Mouse (Mus musculus): ENCODE data around the gene Ppil4. TPM values are rescaled to one million over a fixed set of nuclear protein-coding genes. Genes with fewer than 3 reads are reported as not detected.

Ppil4 gene
- polyA plus RNA-seq, 1 experiment from 2014 or later, result 47.1 TPM

- H3K9me3 ChIP-seq (ENCODE audit: control insufficient read depth, low read length), result no peaks in the 10 kb centered on the region
- H3K36me3 ChIP-seq (ENCODE audit: control insufficient read depth, insufficient read depth, low read length), result no peaks in the 10 kb centered on the region
- H3K4me1 ChIP-seq (replicated peaks; ENCODE audit: control insufficient read depth, insufficient read depth, low read length), result no peaks in the 10 kb centered on the region
- peak overlapping the region; percentile 87 for H3K4me3 ChIP-seq (ENCODE audit: low read depth, low read length)
- H3K27me3 ChIP-seq (ENCODE audit: control insufficient read depth, insufficient read depth, low read length), result no peaks in the 10 kb centered on the region
- peak overlapping the region; percentile 54 for H3K27ac ChIP-seq (ENCODE audit: low read depth, low read length)
- peak overlapping the region; percentile 80 for H3K9ac ChIP-seq (ENCODE audit: low read depth, low read length)
- DNase-seq (ENCODE audit: low spot score), result peak; percentile 88
- peak overlapping the region; percentile 63 for H3K4me2 ChIP-seq (replicated peaks; ENCODE audit: low read depth, low read length)
- WGBS, result under 1% methylated on average over 52 of the region's 77 CpGs
- ATAC-seq (ENCODE audit: low FRiP score), result peak; percentile 93
These were observed 12.2 kb upstream of the Ppil4 start for GRCm38 (mm10) chr10:7780238-7781176.

GRCm38 (mm10) chr10:7781214-7781613 lies 11.5 kb upstream of the Ppil4 start:
- no peak for DNase-seq (ENCODE audit: low spot score)
- 53% methylated on average over 3 of the region's 3 CpGs for WGBS
- peak overlapping the region; percentile 63 for H3K4me2 ChIP-seq (replicated peaks; ENCODE audit: low read depth, low read length)
- H3K9ac ChIP-seq (ENCODE audit: low read depth, low read length), result no peak overlapping the region
- ATAC-seq (ENCODE audit: low FRiP score), result peak; percentile 36
- no peak overlapping the region for H3K27ac ChIP-seq (ENCODE audit: low read depth, low read length)
- H3K36me3 ChIP-seq (ENCODE audit: control insufficient read depth, insufficient read depth, low read length), result no peaks in the 10 kb centered on the region
- H3K9me3 ChIP-seq (ENCODE audit: control insufficient read depth, low read length), result no peaks in the 10 kb centered on the region
- peak overlapping the region; percentile 87 for H3K4me3 ChIP-seq (ENCODE audit: low read depth, low read length)
- no peaks in the 10 kb centered on the region for H3K4me1 ChIP-seq (replicated peaks; ENCODE audit: control insufficient read depth, insufficient read depth, low read length)
- H3K27me3 ChIP-seq (ENCODE audit: control insufficient read depth, insufficient read depth, low read length), result no peaks in the 10 kb centered on the region

GRCm38 (mm10) chr10:7787319-7787718 lies 5.4 kb upstream of the Ppil4 start:
- DNase-seq (ENCODE audit: low spot score) (no peak), ATAC-seq (ENCODE audit: low FRiP score) (no peak)
- Histone ChIP-seq H3K9me3 (ENCODE audit: control insufficient read depth, low read length) (no peaks in the 10 kb centered on the region), H3K4me1 (replicated peaks; ENCODE audit: control insufficient read depth, insufficient read depth, low read length) (no peaks in the 10 kb centered on the region), H3K9ac (ENCODE audit: low read depth, low read length) (no peak overlapping the region), H3K36me3 (ENCODE audit: control insufficient read depth, insufficient read depth, low read length) (peaks cover 4% of the 10 kb centered on the region; the same call in 1 of the 2 replicates), H3K27me3 (ENCODE audit: control insufficient read depth, insufficient read depth, low read length) (no peaks in the 10 kb centered on the region), H3K27ac (ENCODE audit: low read depth, low read length) (no peak overlapping the region), H3K4me3 (ENCODE audit: low read depth, low read length) (no peak overlapping the region), H3K4me2 (replicated peaks; ENCODE audit: low read depth, low read length) (no peak overlapping the region)
- WGBS, result 48% methylated on average over 2 of the region's 2 CpGs

GRCm38 (mm10) chr10:7792254-7792750 lies 389 bp upstream of the Ppil4 start:
- peaks cover 4% of the 10 kb centered on the region; the same call in 1 of the 2 replicates for H3K36me3 ChIP-seq (ENCODE audit: control insufficient read depth, insufficient read depth, low read length)
- H3K4me2 ChIP-seq (replicated peaks; ENCODE audit: low read depth, low read length), result peak overlapping the region; percentile 55
- peaks cover 4% of the 10 kb centered on the region; the same call in 1 of the 2 replicates for H3K4me1 ChIP-seq (replicated peaks; ENCODE audit: control insufficient read depth, insufficient read depth, low read length)
- ATAC-seq (ENCODE audit: low FRiP score) (no peak), DNase-seq (ENCODE audit: low spot score) (no peak)
- H3K27ac ChIP-seq (ENCODE audit: low read depth, low read length), result 0 out of 2 replicates have a peak overlapping the region, but pooled peaks have one; percentile 0
- WGBS, result 1% methylated on average over 10 of the region's 10 CpGs
- H3K27me3 ChIP-seq (ENCODE audit: control insufficient read depth, insufficient read depth, low read length), result no peaks in the 10 kb centered on the region
- H3K9me3 ChIP-seq (ENCODE audit: control insufficient read depth, low read length), result no peaks in the 10 kb centered on the region
- H3K9ac ChIP-seq (ENCODE audit: low read depth, low read length), result peak overlapping the region; percentile 71
- H3K4me3 ChIP-seq (ENCODE audit: low read depth, low read length), result peak overlapping the region; percentile 54

GRCm38 (mm10) chr10:7801258-7801657 lies 8.6 kb downstream of the Ppil4 start:
- DNase-seq (ENCODE audit: low spot score), result no peak
- Histone ChIP-seq H3K4me3 (ENCODE audit: low read depth, low read length) (no peak overlapping the region), H3K36me3 (ENCODE audit: control insufficient read depth, insufficient read depth, low read length) (0 out of 2 replicates have a peak, but pooled peaks cover 4% of the 10 kb centered on the region), H3K4me1 (replicated peaks; ENCODE audit: control insufficient read depth, insufficient read depth, low read length) (no peaks in the 10 kb centered on the region), H3K9ac (ENCODE audit: low read depth, low read length) (no peak overlapping the region), H3K4me2 (replicated peaks; ENCODE audit: low read depth, low read length) (no peak overlapping the region), H3K27me3 (ENCODE audit: control insufficient read depth, insufficient read depth, low read length) (no peaks in the 10 kb centered on the region), H3K9me3 (ENCODE audit: control insufficient read depth, low read length) (no peaks in the 10 kb centered on the region), H3K27ac (ENCODE audit: low read depth, low read length) (no peak overlapping the region)
- WGBS, result 88% methylated on average over 3 of the region's 3 CpGs
- no peak for ATAC-seq (ENCODE audit: low FRiP score)

GRCm38 (mm10) chr10:7802519-7803140 lies 9.9 kb downstream of the Ppil4 start:
- no peak overlapping the region for H3K27ac ChIP-seq (ENCODE audit: low read depth, low read length)
- 89% methylated on average over 2 of the region's 2 CpGs for WGBS
- ATAC-seq (ENCODE audit: low FRiP score) (no peak), DNase-seq (ENCODE audit: low spot score) (no peak)
- no peak overlapping the region for H3K9ac ChIP-seq (ENCODE audit: low read depth, low read length)
- H3K4me1 ChIP-seq (replicated peaks; ENCODE audit: control insufficient read depth, insufficient read depth, low read length), result no peaks in the 10 kb centered on the region
- no peaks in the 10 kb centered on the region for H3K9me3 ChIP-seq (ENCODE audit: control insufficient read depth, low read length)
- H3K4me3 ChIP-seq (ENCODE audit: low read depth, low read length), result no peak overlapping the region
- no peak overlapping the region for H3K4me2 ChIP-seq (replicated peaks; ENCODE audit: low read depth, low read length)
- H3K27me3 ChIP-seq (ENCODE audit: control insufficient read depth, insufficient read depth, low read length), result no peaks in the 10 kb centered on the region
- 0 out of 2 replicates have a peak, but pooled peaks cover 4% of the 10 kb centered on the region for H3K36me3 ChIP-seq (ENCODE audit: control insufficient read depth, insufficient read depth, low read length)

- DNase-seq (ENCODE audit: low spot score) (peak; percentile 79), ATAC-seq (ENCODE audit: low FRiP score) (peak; percentile 67; the same call in 1 of the 2 replicates)
- H3K27ac ChIP-seq (ENCODE audit: low read depth, low read length), result no peak overlapping the region
- no peaks in the 10 kb centered on the region for H3K4me1 ChIP-seq (replicated peaks; ENCODE audit: control insufficient read depth, insufficient read depth, low read length)
- H3K9me3 ChIP-seq (ENCODE audit: control insufficient read depth, low read length), result no peaks in the 10 kb centered on the region
- H3K36me3 ChIP-seq (ENCODE audit: control insufficient read depth, insufficient read depth, low read length), result no peaks in the 10 kb centered on the region
- H3K27me3 ChIP-seq (ENCODE audit: control insufficient read depth, insufficient read depth, low read length), result no peaks in the 10 kb centered on the region
- WGBS, result 53% methylated on average over 2 of the region's 2 CpGs
- H3K9ac ChIP-seq (ENCODE audit: low read depth, low read length), result no peak overlapping the region
- no peak overlapping the region for H3K4me3 ChIP-seq (ENCODE audit: low read depth, low read length)
- no peak overlapping the region for H3K4me2 ChIP-seq (replicated peaks; ENCODE audit: low read depth, low read length)
These were observed 17.2 kb downstream of the Ppil4 start for GRCm38 (mm10) chr10:7809937-7810336.

- ATAC-seq (ENCODE audit: low FRiP score) (no peak), DNase-seq (ENCODE audit: low spot score) (no peak)
- Histone ChIP-seq H3K4me2 (replicated peaks; ENCODE audit: low read depth, low read length) (no peak overlapping the region), H3K27me3 (ENCODE audit: control insufficient read depth, insufficient read depth, low read length) (no peaks in the 10 kb centered on the region), H3K9ac (ENCODE audit: low read depth, low read length) (no peak overlapping the region), H3K4me3 (ENCODE audit: low read depth, low read length) (no peak overlapping the region), H3K4me1 (replicated peaks; ENCODE audit: control insufficient read depth, insufficient read depth, low read length) (no peaks in the 10 kb centered on the region), H3K9me3 (ENCODE audit: control insufficient read depth, low read length) (no peaks in the 10 kb centered on the region), H3K36me3 (ENCODE audit: control insufficient read depth, insufficient read depth, low read length) (0 out of 2 replicates have a peak, but pooled peaks cover 2% of the 10 kb centered on the region), H3K27ac (ENCODE audit: low read depth, low read length) (no peak overlapping the region)
- WGBS, result 86% methylated on average over 2 of the region's 2 CpGs
These were observed 23.8 kb downstream of the Ppil4 start for GRCm38 (mm10) chr10:7816476-7816875.
